Mouse (Mus musculus) hindbrain, postnatal 0 days (tissue): Measurements from ENCODE around the gene Pecr. TPM values are rescaled to one million over a fixed set of nuclear protein-coding genes. Genes with fewer than 3 reads are reported as not detected.
"Not testable (repeated sequence)": the region's sequence is repeated elsewhere in the genome, so short reads cannot be mapped to it uniquely, and the experiment has no call there.

ENCODE experiments used
- ATAC-seq: fragments of 200-750 bp; cut with Nextera tagmentation; 2 replicates; pipeline ENCODE4 v1.8.0; 2017; ENCODE audit warnings: mild to moderate bottlenecking, moderate TSS enrichment, moderate library complexity
- DNase-seq: peaks from one replicate; pipeline ENCODE4 v3.0.0-alpha.2; 2015; ENCODE audit warnings: low spot score
- H3K27ac ChIP-seq: fragments of 300-500 bp; sonication (generic); 2 replicates; pipeline ENCODE4 v1.5.1; 2014; ENCODE audit warnings: mild to moderate bottlenecking
- H3K27me3 ChIP-seq: fragments of 300-500 bp; sonication (generic); 2 replicates; pipeline ENCODE4 v1.6.1; 2014; ENCODE audit warnings: low read length, mixed read lengths; ENCODE audit not compliant: insufficient read depth
- H3K36me3 ChIP-seq: fragments of 300-500 bp; sonication (generic); 2 replicates; pipeline ENCODE4 v1.6.1; 2014; ENCODE audit warnings: low read length, mixed read lengths; ENCODE audit not compliant: insufficient read depth
- H3K4me1 ChIP-seq: fragments of 300-500 bp; sonication (generic); 2 replicates; pipeline ENCODE4 v1.6.1; 2014; ENCODE audit warnings: antibody characterized with exemption, low read length, mixed read lengths; ENCODE audit not compliant: insufficient read depth
- H3K4me2 ChIP-seq: fragments of 300-500 bp; sonication (generic); 2 replicates; pipeline ENCODE4 v1.6.1; 2014; ENCODE audit warnings: low read depth, mild to moderate bottlenecking, low read length, moderate library complexity, mixed read lengths
- H3K4me3 ChIP-seq: fragments of 300-500 bp; sonication (generic); 2 replicates; pipeline ENCODE4 v1.5.1; 2014; ENCODE audit warnings: low read length
- H3K9ac ChIP-seq: fragments of 300-500 bp; sonication (generic); replicated peaks from 2 replicates; pipeline ENCODE4 v1.6.1; 2014; ENCODE audit warnings: mild to moderate bottlenecking, low read length, moderate library complexity, mixed read lengths
- H3K9me3 ChIP-seq: fragments of 300-500 bp; sonication (generic); 2 replicates; pipeline ENCODE4 v1.6.1; 2016; ENCODE audit warnings: low read length, mixed read lengths
- CTCF ChIP-seq: IDR thresholded peaks from 2 replicates; pipeline ENCODE4 v1.5.1; 2016; ENCODE audit warnings: antibody characterized with exemption, control low read depth, low read depth
- WGBS: fragments of 180-500 bp; shearing (Covaris S2); extraction: QIAGEN DNeasy Blood & Tissue Kit; methylation state at CpG from one replicate; pipeline ENCODE4 v1.1.7; 2014; 5-methylcytosine and 5-hydroxymethylcytosine counted together
- polyA plus RNA-seq: library from polyadenylated mRNA; unstranded; fragments of >200 nt; fragmentation: Nextera tagmentation; extraction: Ambion mirVana; gene quantifications from 2 replicates; pipeline ENCODE4 v1.2.1, GENCODE M21; 2015
- total RNA-seq: library from RNA; depleted of rRNA; stranded (reverse); fragments of >200 nt; gene quantifications from 2 replicates; pipeline ENCODE4 v1.2.3, GENCODE M21; 2014

Pecr gene
- total and polyA plus RNA-seq, 2 experiments from 2014 or later: 3.8 to 13.5 TPM

DNA sequence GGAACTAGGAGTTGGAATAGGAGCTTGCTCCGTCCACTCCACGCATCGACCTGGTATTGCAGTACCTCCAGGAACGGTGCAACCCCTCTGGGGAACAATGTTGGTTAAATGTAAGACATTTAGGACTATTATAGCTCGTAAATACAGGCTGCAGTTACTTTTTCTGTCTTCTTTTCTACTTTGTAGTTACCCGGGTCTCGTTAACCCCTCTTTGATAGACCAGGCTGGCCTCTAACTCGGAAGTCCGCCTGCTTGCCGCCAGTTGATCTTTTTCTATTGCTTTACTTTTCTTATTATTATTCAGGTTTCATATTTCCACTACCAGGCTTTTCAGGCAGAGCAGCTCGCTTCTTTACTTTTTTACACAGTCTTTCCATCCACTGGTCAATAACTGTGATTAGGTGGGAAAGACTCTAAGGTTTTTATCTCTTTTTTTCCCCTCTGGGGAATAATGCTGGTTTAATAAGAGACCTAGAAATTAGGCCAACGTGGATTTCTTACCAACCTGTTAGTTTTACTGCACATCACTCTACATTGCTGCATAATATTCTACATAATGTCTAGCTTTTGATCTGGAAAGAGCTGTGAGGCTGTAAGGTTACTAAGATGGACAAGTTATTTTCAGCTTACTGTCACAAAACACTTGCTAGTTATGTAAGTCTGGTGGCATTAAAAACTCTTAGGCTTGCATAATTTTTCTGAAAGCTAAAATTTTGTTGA, 39.6 kb downstream of the Pecr start:
- H3K4me2 ChIP-seq: peak overlapping the region; percentile 53
- peak; percentile 71 for DNase-seq
- H3K27me3 ChIP-seq: no peaks in the 10 kb centered on the region
- ATAC-seq: no peak; the same call in 1 of the 2 replicates
- H3K4me3 ChIP-seq: peak overlapping the region; percentile 49
- H3K9me3 ChIP-seq: no peaks in the 10 kb centered on the region
- H3K9ac ChIP-seq: peak overlapping the region; percentile 88; the same call in 1 of the 2 replicates
- peak overlapping the region; percentile 99 for H3K27ac ChIP-seq
- no peak for TF ChIP-seq CTCF
- WGBS: 2% methylated on average over 12 of the region's 12 CpGs
- no peaks in the 10 kb centered on the region for H3K4me1 ChIP-seq
- H3K36me3 ChIP-seq: no peaks in the 10 kb centered on the region

DNA sequence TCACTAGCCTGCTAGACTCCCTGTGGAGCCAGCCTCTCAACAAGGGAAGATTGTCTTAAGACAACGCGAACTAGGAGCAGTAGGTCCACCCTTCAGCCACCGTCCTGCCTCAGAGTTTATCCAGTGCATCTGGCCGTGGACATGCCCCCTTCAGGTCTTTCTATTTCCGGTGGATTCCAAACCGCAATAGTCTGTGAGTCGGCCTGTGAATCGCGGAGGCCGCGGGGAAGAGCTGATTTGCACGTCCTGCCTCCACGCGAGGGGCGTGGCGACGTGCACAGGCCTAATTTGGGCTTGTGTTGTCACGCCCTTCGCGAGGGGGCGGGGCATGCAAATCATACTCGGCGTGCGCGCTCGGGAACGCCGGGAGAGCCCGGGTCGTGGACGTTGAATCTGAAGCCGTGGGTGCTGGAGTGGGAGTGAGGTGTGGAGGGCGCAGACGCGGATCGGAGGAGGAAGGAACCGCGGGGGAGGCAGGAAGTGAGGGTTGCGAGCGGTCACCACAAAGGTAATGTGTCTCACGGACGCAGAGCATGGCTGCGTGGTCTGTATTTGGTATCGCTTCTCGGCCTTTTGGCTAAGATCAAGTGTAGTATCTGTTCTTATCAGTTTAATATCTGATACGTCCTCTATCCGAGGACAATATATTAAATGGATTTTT, 40.3 kb downstream of the Pecr start:
- under 1% methylated on average over 46 of the region's 47 CpGs for WGBS
- TF ChIP-seq CTCF: peak; percentile 45

DNA sequence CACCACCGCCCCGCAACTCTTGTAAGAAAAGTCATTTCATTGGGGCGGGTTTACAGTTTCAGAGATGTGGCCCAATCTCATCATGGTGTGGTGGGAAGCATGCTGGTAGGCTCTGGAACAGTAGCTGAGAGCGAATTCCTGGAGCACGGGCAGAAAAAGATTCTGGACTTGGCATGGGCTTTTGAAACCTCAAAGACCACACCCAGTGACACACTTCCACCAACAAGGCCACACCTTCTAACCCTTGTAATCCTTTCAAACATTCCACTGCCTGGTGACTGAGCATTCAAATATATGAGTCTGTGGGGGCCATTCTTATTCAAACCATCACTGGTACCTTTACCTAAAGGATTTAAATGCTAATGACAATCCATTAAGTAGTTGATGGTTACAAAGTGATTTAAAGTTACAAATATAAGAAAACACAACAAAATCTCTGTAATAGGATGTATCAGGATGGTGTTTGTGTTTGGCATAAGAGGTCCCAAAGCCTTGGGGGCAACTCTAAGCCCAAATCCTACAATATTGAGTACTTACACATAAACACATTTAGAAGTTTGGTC, 41.5 kb downstream of the Pecr start:
- Histone ChIP-seq H3K9me3 (no peaks in the 10 kb centered on the region), H3K36me3 (no peaks in the 10 kb centered on the region), H3K4me3 (no peak overlapping the region), H3K27ac (no peak overlapping the region), H3K4me1 (no peaks in the 10 kb centered on the region), H3K9ac (no peak overlapping the region), H3K27me3 (no peaks in the 10 kb centered on the region), H3K4me2 (no peak overlapping the region)
- DNase-seq: no peak
- 88% methylated on average over 5 of the region's 5 CpGs for WGBS
- TF ChIP-seq CTCF: no peak
- ATAC-seq: no peak

More for the DNA sequence above, 40.3 kb downstream of the Pecr start:
- H3K36me3 ChIP-seq: no peaks in the 10 kb centered on the region
- no peaks in the 10 kb centered on the region for H3K9me3 ChIP-seq
- peak overlapping the region; percentile 99 for H3K27ac ChIP-seq
- peak overlapping the region; percentile 49 for H3K4me3 ChIP-seq
- DNase-seq (peak; percentile 98), ATAC-seq (peak; percentile 98)
- peak overlapping the region; percentile 88 for H3K9ac ChIP-seq
- no peaks in the 10 kb centered on the region for H3K4me1 ChIP-seq
- H3K27me3 ChIP-seq: no peaks in the 10 kb centered on the region
- peak overlapping the region; percentile 53 for H3K4me2 ChIP-seq

DNA sequence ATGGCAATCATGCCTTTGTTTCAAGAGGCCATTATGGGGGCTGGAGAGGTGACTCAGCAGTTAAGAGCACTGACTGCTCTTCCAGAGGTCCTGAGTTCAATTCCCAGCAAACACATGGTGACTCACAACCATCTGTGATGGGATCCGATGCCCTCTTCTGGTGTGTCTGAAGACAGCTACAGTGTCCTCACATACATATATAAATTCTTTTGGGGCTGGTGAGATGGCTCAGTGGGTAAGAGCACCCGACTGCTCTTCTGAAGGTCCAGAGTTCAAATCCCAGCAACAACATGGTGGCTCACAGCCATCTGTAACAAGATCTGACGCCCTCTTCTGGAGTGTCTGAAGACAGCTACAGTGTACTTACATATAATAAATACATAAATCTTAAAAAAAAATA, 45.0 kb downstream of the Pecr start:
- not testable (repeated sequence) for H3K27me3 ChIP-seq, H3K4me3 ChIP-seq, H3K27ac ChIP-seq, H3K4me2 ChIP-seq, H3K36me3 ChIP-seq, H3K9ac ChIP-seq, H3K9me3 ChIP-seq, ATAC-seq, H3K4me1 ChIP-seq, DNase-seq
- 72% methylated on average over 3 of the region's 3 CpGs for WGBS

DNA sequence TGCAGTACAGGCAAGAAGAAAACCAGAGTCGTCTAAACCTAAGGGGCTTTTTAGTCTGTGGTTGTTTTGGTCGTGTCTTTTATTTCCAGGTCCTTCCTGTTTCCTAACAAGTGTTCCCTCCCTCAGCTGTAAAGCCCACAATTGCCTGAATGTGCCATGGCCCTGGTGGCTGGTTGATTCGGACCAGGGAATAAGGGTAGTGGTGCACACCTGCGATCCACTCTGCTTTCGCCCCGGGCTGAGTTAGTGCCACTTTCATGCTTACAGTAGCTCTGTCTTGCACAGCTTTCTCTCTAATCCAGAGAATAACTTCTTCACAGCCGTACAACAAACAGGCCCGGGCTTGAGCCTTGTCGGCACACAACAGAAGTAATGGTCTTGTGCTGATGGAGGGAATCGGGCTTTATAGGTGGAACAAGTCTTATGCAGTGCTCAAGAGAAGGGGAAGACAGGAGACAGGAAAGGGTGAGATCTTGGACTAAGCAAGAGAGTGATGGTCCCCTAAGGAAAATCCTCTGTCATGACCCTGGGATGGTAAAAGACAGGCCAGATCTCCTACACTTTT, 46.0 kb downstream of the Pecr start:
- DNase-seq (no peak), ATAC-seq (no peak)
- no peak overlapping the region for H3K4me2 ChIP-seq
- no peaks in the 10 kb centered on the region for H3K36me3 ChIP-seq
- no peaks in the 10 kb centered on the region for H3K9me3 ChIP-seq
- no peak overlapping the region for H3K4me3 ChIP-seq
- no peak for TF ChIP-seq CTCF
- H3K27ac ChIP-seq: no peak overlapping the region
- H3K27me3 ChIP-seq: no peaks in the 10 kb centered on the region
- 70% methylated on average over 10 of the region's 10 CpGs for WGBS
- peaks cover 3% of the 10 kb centered on the region; the same call in 1 of the 2 replicates for H3K4me1 ChIP-seq
- no peak overlapping the region for H3K9ac ChIP-seq

DNA sequence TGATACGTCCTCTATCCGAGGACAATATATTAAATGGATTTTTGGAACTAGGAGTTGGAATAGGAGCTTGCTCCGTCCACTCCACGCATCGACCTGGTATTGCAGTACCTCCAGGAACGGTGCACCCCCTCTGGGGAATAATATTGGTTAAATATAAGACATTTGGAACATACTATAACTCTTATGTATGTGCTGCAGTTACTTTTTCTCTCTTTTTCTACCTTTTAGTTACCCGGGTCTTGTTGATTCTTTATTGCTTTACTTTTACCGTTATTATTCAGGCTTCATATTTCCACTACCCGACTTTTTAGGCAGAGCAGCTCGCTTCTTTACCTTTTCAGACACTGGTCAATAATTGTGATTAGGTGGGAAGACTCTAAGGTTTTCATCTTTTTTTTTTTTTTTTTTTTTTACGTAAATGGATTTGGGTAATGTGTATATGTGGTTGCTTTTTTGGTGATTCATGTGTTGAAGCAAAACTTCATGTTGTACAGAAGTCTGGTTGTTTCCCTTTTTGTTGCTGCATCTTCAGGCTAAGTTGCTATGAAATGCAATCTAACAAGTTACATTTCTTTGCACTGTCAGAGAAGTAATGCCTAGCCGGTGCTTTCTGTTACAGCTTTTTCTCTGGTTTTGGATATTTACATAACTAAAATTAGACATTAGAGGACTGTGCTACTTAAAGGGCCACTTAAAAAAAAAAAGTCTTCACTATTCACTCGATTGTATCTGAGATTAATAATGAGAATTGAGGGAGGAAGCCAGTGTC, 46.9 kb downstream of the Pecr start:
- Histone ChIP-seq H3K36me3 (no peaks in the 10 kb centered on the region), H3K4me1 (peaks cover 3% of the 10 kb centered on the region; the same call in 1 of the 2 replicates), H3K4me3 (peak overlapping the region; percentile 25), H3K27ac (no peak overlapping the region), H3K9ac (no peak overlapping the region), H3K27me3 (no peaks in the 10 kb centered on the region), H3K9me3 (no peaks in the 10 kb centered on the region), H3K4me2 (peak overlapping the region; percentile 51)
- no peak for TF ChIP-seq CTCF
- DNase-seq (peak; percentile 2), ATAC-seq (peak; percentile 30; the same call in 1 of the 2 replicates)
- WGBS: 9% methylated on average over 11 of the region's 13 CpGs
